Mouse (Mus musculus) heart, postnatal 14 days (tissue): Measurements from ENCODE around the gene Dscam. TPM values are rescaled to one million over a fixed set of nuclear protein-coding genes. Genes with fewer than 3 reads are reported as not detected.
"Not testable (repeated sequence)": the region's sequence is repeated elsewhere in the genome, so short reads cannot be mapped to it uniquely, and the experiment has no call there.

Source experiments
- DNase-seq, 2 experiments: peaks; one replicate each; pipeline ENCODE4 v3.0.0; 2021 to 2022
- intact Hi-C: fragments of 180-260 bp; cut with DNase I; formaldehyde crosslinking; loops from one replicate; pipeline ENCODE4 v1.15.1; 2025
- total RNA-seq, 2 experiments: library from RNA; stranded (reverse); gene quantifications; 2 replicates each; pipeline ENCODE4 v1.2.3; 2021

Gene Dscam
- total RNA-seq, 2 experiments from 2014 or later = 0.05 TPM; not detected in 1

GRCm38 (mm10) chr16:96901234-96902014 lies 269.1 kb downstream of the Dscam start:
- intact Hi-C loops = no loop called here
- DNase-seq = no peak

- intact Hi-C loops = loop anchor here (5.0 to 10.0 kb wide), 3 partner anchors 115 to 373 kb away; no protein-coding TSS in a partner anchor
- DNase-seq = no peak
These were observed 271.2 kb downstream of the Dscam start for GRCm38 (mm10) chr16:96899329-96899728.

GRCm38 (mm10) chr16:96896510-96897133 lies 273.9 kb downstream of the Dscam start:
- DNase-seq = peak; percentile 7 to 49

GRCm38 (mm10) chr16:96888036-96888435 lies 282.5 kb downstream of the Dscam start:
- intact Hi-C loops = no loop called here
- DNase-seq = no peak

More at GRCm38 (mm10) chr16:96896510-96897133, 273.9 kb downstream of the Dscam start:
- intact Hi-C loops = loop anchor here (1.0 to 10.0 kb wide), 4 partner anchors 118 to 397 kb away; no protein-coding TSS in a partner anchor

GRCm38 (mm10) chr16:96885817-96886216 lies 284.7 kb downstream of the Dscam start:
- intact Hi-C loops = no loop called here
- DNase-seq = no peak

GRCm38 (mm10) chr16:96884590-96884989 lies 286.0 kb downstream of the Dscam start:
- intact Hi-C loops, DNase-seq: not testable (repeated sequence)

GRCm38 (mm10) chr16:96877271-96877670 lies 293.3 kb downstream of the Dscam start:
- DNase-seq = no peak
- intact Hi-C loops = no loop called here

GRCm38 (mm10) chr16:96872799-96873198 lies 297.8 kb downstream of the Dscam start:
- DNase-seq = no peak
- intact Hi-C loops = no loop called here

- intact Hi-C loops = no loop called here
- DNase-seq = peak in 1 of 2 experiments; percentile 10
These were observed 313.0 kb downstream of the Dscam start for GRCm38 (mm10) chr16:96857571-96857970.

- no peak for DNase-seq
- intact Hi-C loops = no loop called here
These were observed 315.5 kb downstream of the Dscam start for GRCm38 (mm10) chr16:96855060-96855459.

GRCm38 (mm10) chr16:96852383-96852782 lies 318.2 kb downstream of the Dscam start:
- intact Hi-C loops = loop anchor here (5.0 kb wide), 4 partner anchors 165 to 440 kb away; no protein-coding TSS in a partner anchor
- DNase-seq = peak in 1 of 2 experiments; percentile 42

GRCm38 (mm10) chr16:96848916-96849315 lies 321.6 kb downstream of the Dscam start:
- intact Hi-C loops = no loop called here
- DNase-seq = no peak

GRCm38 (mm10) chr16:96846585-96846984 lies 324.0 kb downstream of the Dscam start:
- intact Hi-C loops = no loop called here
- DNase-seq = no peak

- intact Hi-C loops = no loop called here
These were observed 324.4 kb downstream of the Dscam start for GRCm38 (mm10) chr16:96846113-96846512.

GRCm38 (mm10) chr16:96845475-96846098 lies 325.0 kb downstream of the Dscam start:
- DNase-seq = no peak
- intact Hi-C loops = no loop called here

More at GRCm38 (mm10) chr16:96846113-96846512, 324.4 kb downstream of the Dscam start:
- DNase-seq = no peak

- no peak for DNase-seq
- intact Hi-C loops = no loop called here
These were observed 326.7 kb downstream of the Dscam start for GRCm38 (mm10) chr16:96843691-96844400.

GRCm38 (mm10) chr16:96842829-96843360 lies 327.7 kb downstream of the Dscam start:
- intact Hi-C loops = no loop called here
- no peak for DNase-seq

GRCm38 (mm10) chr16:96819649-96820048 lies 350.9 kb downstream of the Dscam start:
- intact Hi-C loops = loop anchor here (1.0 kb wide), 1 partner anchor 135 kb away; no protein-coding TSS in a partner anchor
- DNase-seq = peak; percentile 59 to 72

- peak; percentile 6 to 36 for DNase-seq
These were observed 364.3 kb downstream of the Dscam start for GRCm38 (mm10) chr16:96806298-96806697.

GRCm38 (mm10) chr16:96802636-96803035 lies 367.9 kb downstream of the Dscam start:
- no peak for DNase-seq
- intact Hi-C loops = no loop called here

More at GRCm38 (mm10) chr16:96806298-96806697, 364.3 kb downstream of the Dscam start:
- intact Hi-C loops = no loop called here
